Mouse (Mus musculus): ENCODE measurements around the gene Dmrtb1.

GRCm38 (mm10) chr4:107730391-107731087 is 46.5 kb upstream of the Dmrtb1 start:
- TF ChIP-seq CTCF (IDR thresholded peaks at IDR 0.05; ENCODE audit: control insufficient read depth, insufficient read depth, low read length) (no peak), POLR2A (IDR thresholded peaks at IDR 0.05; ENCODE audit: borderline replicate concordance, control insufficient read depth, low read depth, low read length) (no peak)

All from bone marrow, adult 2 months (tissue).